Mouse (Mus musculus) liver, postnatal 0 days (tissue): Measurements from ENCODE around the gene Tmem190.

ENCODE experiments used
- CTCF ChIP-seq: sonication (generic); IDR thresholded peaks from 2 replicates; pipeline ENCODE4 v1.5.1; 2016; ENCODE audit warnings: antibody characterized with exemption, low read depth
- EP300 ChIP-seq: IDR thresholded peaks from 2 replicates; pipeline ENCODE4 v1.6.1; 2016; ENCODE audit warnings: antibody characterized with exemption, low read depth, mild to moderate bottlenecking

- TF ChIP-seq CTCF (no peak), EP300 (no peak)
Measured at GRCm38 (mm10) chr7:4739041-4739543, 43.6 kb upstream of the Tmem190 start.
